Mouse (Mus musculus) left cerebral cortex, postnatal 10 days (tissue): Measurements from ENCODE around the gene Zfp827. TPM values are rescaled to one million over a fixed set of nuclear protein-coding genes. Genes with fewer than 3 reads are reported as not detected.

Experiments
- DNase-seq, 2 experiments: peaks; one replicate each; pipeline ENCODE4 v3.0.0; 2021 to 2022; ENCODE audit warnings: low spot score in 2 of 2, mixed read lengths in 1 of 2; ENCODE audit errors: extremely low spot score in 1 of 2
- intact Hi-C: fragments of 180-260 bp; cut with DNase I; formaldehyde crosslinking; loops from one replicate; pipeline ENCODE4 v1.15.1; 2025
- total RNA-seq, 2 experiments: library from RNA; stranded (reverse); gene quantifications; 2 replicates each; pipeline ENCODE4 v1.2.3; 2021

Zfp827 gene
- total RNA-seq, 2 experiments from 2014 or later = 27.9 to 32.1 TPM

DNA sequence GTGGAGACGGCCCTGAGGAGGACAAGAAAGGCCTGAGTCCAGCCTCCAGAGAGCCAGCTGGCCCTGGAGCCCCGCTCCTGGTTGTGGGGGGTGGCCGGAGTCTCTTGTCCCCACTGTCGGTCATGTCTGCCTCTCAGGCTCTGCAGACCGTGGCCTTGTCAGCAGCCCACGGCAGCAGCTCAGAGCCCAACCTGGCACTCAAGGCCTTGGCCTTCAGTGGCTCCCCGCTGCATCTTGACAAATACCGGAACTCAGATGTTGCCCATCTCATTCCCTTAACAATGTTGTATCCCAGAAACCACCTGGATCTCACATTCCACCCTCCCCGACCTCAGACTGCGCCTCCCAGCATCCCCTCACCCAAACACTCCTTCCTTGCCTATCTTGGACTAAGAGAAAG, 161.8 kb downstream of the Zfp827 start:
- intact Hi-C loops = no loop called here
- DNase-seq = no peak

DNA sequence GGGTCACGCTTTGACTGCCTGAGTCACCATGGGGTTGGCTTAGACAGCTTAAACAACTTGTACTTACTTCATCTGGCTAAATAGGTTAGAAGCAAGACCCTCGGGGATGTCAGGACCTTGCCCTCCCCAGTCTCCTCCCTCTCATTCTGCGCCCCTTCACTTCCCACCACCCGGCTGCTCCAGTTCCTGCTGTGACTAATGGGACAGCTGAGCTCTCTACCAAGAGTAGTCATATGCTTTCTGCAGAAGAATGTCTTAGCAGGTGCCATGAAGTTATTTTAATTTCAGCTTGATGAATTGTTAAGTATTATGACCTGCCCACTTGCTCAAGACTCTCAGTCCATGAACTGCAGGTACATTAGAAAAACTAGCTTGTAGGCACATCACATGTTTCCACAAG, 168.2 kb downstream of the Zfp827 start:
- DNase-seq = no peak
- intact Hi-C loops = no loop called here

DNA sequence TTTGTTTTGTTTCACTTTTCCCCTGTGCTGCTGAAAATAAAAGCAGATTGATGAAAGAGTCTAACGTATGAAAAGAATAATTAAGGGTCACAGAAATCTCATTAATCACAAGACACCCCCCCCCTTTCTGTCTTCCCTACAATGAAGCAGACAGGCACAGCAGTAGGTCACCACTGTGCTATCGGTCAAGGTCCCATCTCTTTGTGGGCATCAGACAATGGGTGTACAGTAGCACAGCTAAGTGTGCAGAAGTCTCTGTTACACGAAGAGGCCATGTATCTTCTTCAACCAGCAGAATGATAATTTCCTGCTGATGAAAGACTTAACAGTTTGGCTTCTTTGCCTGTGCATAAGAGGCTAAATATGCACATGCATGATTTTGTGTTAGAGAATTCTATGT, 170.4 kb downstream of the Zfp827 start:
- DNase-seq = no peak
- intact Hi-C loops = no loop called here

DNA sequence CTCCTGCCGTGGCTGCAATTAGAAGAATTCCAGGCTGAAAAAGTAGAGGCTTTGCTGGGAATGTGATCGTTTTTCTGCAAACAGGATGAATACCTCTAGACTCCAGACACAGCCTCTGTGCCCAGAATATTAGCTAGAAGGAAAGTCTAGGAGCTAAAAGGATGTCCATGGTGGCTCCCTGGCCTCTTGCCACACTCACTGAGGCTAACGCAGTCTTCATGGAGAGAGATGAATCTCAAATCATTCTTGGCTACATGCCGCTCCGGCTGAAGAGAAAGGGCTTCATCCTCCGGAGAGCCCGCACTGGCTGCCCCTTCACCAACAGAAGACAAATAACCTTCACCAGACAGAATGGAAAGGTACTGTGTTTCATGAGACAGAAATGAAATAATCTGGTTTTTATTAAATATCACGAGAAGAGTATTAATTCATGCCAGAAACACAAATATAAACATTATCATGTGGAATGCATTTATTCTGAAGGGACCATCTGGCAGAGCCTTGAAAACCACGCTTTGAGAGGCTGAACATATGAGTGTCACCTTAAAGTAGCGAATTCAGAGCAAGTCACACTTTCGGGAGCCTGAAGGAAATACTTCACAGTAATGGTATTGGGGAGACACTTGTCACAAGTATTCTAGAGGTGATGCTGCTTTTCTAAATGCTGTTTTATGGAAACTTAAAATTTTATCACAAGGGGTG, 173.4 kb downstream of the Zfp827 start:
- intact Hi-C loops = no loop called here
- no peak for DNase-seq

DNA sequence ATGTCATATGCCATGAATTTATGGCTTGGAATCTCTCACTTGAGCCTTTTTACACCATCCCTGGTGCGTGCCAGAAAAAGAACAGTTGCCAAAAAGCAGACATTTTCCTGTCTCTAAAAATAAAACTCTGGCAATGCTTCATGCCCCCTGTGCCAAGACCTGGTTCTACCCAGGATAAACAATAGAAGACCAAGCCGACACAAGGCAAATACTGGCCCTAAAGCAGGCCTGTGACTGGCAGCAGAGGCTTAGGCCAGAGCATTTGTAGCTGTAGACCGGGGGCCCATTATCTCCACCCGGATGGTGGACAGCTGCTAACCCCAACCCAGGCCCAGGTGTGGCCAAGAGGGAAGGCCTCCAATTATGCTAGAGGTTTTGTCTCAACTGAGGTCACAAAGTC, 178.7 kb downstream of the Zfp827 start:
- intact Hi-C loops = no loop called here
- no peak for DNase-seq

DNA sequence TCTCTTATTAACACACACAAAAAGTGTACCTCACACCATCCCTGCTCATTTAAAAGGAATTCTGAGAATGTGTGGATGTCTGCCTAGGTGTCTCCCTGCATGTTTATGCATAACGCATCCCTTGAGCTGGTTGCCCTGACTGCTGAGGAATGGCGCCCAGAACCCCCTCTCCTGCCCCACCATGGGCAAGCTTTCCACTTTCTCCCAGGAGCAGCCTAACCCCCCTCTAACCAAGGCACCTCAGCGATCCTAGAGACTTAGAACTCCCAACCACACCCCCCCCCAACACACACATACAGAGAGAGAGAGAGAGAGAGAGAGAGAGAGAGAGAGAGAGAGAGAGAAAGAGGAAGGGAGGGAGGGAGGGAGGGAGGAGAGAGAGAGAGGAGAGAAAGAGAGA, 179.9 kb downstream of the Zfp827 start:
- intact Hi-C loops = no loop called here
- no peak for DNase-seq

DNA sequence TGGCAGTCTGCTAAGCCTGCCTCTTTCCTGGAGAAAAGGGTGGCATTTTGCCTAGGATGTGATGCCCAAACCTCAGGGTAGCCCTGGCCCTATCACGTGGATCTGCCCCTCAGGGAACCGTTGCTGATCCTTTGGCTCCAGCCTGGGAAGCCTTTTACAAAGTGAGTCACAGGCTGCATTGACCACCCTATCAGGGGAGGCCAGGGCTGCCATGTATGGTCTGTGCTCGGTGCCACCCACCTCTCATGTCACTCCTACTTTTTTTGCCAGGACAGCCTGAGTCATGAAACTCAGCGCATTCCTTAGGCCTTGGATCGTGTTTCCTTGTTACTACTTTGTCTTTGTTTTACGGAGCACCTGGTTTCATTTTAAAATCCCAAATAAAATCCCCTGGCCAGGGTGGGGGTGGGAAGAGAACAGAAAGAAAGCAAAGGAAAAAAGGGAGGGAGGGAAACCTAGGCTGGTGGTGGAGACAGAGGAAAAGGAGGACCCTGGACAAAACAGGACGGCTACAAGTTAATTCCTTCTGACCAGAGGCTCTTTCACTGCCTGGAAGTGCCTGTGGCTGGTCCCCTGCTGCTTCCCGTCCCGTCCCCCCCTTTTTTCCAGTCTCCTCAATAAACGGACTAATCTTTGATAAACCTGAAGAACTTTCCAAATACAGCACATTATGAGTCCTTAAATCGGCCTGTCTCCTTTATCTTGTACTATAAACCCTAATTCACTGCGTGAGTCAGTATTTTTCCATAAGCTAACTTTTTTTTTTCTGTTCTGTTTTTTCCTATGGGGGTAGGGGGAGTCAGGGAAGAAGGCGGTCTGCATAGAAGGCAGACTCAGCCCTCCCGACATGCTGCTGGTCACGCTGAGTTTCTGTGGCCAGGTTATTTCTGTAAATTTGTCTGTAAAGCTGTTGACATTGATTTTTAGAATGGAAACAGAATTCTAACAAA, 180.7 kb downstream of the Zfp827 start:
- intact Hi-C loops = no loop called here

DNA sequence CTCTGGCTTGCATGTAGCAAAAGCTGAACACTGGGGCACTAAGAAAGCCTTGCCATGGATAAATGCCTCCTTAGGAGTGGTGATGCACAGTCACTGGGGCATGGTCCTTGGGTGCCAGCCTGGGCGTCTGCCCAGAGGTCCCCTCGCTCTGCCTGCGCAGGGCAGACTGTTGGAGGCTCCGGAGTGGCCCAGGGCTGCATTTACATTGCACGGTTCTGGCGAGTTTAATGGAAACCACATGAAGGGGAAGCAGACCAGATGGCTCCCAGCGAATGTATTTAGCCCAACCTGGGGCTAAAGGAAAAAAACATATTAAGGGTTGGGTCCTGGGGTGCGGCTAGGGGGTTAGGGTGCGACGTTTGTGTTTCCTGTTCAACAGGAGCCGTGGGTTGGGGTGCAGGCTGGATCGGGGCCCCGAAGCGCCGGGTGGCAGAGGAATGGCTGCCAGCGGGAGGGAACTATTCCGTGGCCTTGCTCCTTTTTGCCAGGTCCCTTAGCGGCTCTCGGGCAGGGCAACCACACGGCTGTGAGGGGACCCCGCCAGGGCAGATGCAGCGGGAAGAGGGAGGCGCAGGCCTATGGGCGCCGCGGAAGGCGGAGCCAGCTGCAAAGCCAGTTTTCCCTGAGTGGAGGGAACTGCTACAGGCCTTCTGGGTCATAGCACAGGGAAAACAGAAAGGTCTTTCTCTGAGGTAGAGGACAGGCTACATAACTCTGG, 181.6 kb downstream of the Zfp827 start:
- DNase-seq = peak in 1 of 2 experiments; percentile 64
- intact Hi-C loops = no loop called here

More for the DNA sequence above, 180.7 kb downstream of the Zfp827 start:
- no peak for DNase-seq

DNA sequence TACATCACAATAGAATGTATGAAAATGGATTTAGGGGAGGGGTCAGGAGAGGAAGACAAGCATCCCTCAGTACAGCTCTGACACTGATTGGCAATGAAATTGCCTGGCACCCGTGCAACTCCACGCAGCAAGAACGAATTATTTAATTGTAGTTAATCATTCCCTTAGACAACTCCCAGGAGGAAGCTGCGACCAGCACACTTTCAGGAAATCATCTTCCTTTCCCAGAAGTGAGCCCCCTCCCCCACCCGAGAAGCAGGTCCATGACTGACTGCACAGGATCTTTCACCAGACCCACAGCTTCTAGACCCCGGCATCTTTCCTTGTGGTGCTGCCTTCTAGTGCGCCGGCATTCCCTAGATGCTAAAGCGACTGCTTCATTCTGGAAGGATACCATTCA, 183.4 kb downstream of the Zfp827 start:
- intact Hi-C loops = no loop called here
- no peak for DNase-seq

DNA sequence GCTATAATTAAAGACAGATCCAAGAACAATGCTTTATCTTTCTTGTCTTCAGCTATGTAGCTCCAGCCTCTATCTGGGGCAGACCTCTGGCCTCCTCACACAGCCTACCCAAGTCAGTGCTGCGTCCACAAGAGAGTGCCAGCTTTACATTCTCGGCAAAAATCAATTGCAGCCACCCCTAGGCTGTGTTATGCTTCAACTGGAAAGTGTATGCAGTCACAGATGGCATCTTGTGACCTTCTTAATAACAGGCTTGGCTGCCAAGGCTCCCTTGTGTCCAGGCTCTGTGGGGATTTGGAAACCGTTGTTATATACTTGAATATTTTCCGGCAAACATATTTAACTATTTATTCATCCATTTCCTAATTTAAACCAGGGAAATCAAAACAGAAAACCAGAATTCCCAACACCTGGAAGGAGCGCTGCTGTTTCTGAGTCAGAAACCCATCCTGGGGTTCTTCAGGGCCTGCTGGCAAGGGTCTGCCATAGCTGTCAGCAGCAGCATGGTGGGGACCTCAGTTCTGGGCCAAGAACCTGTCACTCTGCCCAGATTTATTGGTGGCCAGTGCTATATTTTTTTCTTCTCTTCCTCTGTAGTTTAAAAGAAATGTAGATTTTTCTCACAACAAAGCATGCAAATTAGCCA, 194.0 kb downstream of the Zfp827 start:
- intact Hi-C loops = no loop called here
- DNase-seq = no peak

DNA sequence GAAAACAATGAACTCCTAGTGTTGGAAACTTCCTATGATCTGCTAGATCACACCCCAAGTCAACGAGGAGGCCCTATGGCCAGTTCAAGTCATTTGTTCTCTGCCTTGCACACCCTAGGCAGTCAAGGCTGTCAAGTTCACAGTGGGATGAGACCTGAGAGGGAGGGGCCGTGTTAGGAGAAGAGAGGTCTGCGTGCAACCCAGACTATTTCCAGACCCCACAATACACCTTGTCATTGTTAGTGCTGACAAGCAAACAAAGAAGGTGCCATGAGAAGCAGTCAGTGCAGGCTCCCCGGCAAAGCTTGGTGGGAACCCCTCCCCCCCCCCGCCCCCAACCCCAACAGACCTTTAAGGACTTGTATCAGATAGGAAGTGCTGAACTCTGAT, 194.5 kb downstream of the Zfp827 start:
- intact Hi-C loops = no loop called here
- no peak for DNase-seq

DNA sequence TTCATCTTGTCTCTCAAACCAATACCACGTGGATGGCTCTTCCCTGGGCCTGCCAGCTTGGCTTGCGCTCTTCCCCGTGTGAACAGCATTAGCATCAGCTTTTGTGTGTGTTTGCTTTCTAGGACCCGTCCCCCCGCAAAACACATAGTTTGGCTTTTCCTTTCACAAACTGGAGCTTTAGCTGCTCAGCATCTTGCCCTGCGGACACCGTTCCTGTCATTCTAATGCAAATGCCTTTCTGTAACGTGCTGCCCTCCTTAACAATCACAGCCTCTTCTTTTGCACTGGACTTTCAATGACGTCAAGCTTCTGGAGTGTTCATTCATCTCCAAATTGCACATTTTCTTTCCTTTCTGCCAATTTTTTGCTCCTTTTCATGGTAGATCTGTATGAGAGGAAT, 196.1 kb downstream of the Zfp827 start:
- DNase-seq = no peak
- intact Hi-C loops = no loop called here

DNA sequence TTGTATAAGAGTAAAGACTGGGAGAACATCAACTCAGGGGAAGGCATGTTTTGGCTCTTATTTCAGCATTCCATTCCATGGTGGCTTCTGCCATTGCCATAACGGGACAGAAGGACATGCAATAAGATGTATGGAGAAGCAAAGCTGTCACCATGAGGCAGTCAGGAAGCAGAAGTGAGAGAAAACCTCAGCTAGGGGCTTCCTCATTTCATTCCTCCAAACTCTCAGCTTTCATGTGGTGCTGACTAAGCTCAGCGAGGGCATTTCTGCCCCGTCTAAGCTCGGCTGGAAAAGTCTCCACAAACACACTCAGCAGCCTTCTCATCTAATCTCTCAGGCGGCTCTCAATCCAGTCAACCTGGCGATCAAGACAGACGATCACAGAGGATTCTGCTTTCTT, 197.3 kb downstream of the Zfp827 start:
- no peak for DNase-seq
- intact Hi-C loops = no loop called here

DNA sequence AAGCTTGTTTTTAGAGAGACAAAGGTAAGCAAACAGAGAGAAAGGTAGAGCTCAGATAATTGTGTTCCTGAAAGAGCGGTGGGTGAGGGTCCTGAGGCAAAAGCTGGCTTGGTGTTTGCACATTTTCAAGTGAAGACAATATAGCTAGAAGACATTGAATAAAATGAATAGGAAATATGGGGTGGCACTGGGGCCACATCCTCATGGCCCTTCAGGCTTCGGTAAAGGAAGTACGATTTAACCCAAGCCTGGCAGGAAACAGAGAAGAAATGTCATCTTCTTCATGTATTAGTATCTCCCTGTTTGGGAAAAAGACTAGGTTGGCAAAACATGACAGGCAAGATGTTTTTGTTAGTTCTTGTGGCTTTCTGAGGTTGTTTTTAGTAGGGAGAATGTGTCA, 197.8 kb downstream of the Zfp827 start:
- intact Hi-C loops = no loop called here
- no peak for DNase-seq

DNA sequence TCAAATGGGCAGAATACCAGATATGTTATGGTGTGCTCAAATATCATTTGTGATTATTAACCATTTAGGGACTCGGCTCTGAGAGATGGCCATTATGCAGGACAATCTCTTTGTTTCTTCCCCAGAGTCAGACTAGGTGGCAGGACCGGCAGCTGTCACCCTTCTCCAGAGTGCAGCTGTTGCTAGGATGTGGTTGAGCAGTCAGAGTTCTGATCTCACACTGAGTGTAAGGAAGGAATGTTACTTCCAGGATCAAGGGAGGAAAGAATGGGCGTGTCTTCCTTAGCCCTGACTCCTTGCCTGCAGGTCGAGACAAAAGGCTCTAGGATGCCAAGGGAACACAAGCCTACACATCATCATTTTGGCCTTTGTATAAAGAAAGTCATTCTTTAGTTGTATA, 199.0 kb downstream of the Zfp827 start:
- no peak for DNase-seq
- intact Hi-C loops = no loop called here

DNA sequence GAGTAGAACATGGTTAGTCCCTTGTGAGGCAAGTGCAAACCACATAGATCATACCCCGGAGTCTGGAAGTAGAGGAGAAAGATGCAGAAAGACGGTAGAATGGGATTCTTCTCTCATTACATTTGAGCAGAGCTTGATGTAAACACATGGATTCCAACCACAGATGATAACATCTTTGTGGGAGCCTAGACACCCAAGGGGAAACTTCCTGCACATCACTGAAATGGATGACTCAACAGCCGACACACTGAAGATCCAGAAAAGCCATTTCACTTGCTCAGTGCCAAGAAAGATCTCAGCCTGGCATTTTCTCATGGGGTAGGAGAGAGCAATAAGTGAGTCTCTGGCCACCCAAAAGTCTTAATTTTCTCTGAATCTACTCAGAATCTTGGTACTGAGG, 199.7 kb downstream of the Zfp827 start:
- no peak for DNase-seq
- intact Hi-C loops = no loop called here

DNA sequence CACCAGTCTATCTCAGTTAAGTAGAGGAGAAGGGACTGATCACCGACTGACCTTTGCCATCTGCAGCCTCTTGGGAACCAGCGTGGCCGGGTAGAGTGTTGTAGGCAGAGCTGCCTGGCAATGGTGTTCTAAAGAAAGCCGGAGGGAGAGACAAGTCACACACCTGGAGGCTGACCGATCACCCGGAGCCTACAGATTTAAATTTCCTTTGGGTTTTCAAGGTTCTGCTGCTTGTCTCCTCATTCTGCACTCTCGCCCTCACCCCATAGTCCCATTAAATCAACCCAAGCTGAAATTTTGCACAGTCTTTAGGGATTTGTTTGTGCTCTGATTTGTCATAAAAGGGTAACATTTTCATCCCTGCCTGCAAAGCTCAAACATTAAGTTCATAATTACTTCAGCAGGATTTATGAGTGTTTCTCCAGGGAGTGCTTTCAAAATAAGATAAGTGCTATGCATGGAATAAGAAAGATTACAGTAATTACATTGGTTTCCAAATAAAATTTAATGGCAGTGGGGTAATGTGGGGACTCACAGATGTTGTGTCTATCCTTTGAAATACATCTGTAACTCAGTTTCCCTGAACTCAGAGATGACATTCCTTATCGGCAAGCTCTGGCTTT, 201.1 kb downstream of the Zfp827 start:
- DNase-seq = no peak
- intact Hi-C loops = no loop called here

DNA sequence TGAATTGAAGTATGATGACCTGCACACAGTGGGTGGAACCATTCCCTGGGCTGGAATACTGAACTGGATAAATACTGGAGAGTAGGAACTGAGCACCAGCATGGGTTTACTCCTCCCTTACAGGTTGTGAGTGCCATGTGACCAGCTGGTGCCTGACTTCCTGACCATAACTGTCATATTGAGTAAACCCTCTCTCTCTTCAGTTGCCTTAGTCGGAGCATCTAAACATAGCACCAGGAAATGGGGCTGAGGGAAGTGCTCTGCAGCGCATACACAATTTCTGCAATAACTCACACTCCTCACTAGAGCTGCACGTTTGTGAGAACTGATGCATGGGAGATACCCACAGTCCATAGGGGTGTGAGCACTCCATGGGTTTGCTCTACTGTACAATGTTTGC, 211.1 kb downstream of the Zfp827 start:
- no peak for DNase-seq
- intact Hi-C loops = no loop called here

DNA sequence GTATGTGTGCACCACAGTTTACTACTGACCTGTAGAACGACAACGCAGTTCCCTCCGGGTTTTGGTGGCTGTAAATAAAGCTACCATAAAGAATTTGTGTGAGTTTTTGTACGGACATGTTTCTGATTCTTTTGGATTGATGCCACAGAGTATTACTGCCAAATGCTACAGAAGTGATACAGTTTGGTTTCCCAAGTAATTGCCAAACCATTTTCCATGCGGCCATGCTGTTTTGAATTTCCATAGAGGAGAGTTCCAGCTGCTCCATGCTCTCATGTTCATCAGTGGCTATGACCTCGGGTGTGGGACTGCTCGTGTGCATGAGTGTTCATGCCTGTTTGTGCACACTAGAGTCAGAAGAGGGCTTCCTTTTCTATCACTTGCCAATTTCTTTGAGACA, 211.8 kb downstream of the Zfp827 start:
- DNase-seq = no peak
- intact Hi-C loops = no loop called here
